Mouse (Mus musculus) heart, embryonic 11.5 days (tissue): ENCODE measurements at regions not wholly inside any gene's neighbourhood (a gene's known extent, or its start where the extent isn't known, plus 50 kb on each side); places are given as distances from the start of the nearest gene placed in this dataset.

Experiments
- ATAC-seq: fragments of 200-750 bp; cut with Nextera tagmentation; replicated peaks from 2 replicates; pipeline ENCODE4 v1.8.0; 2017; ENCODE audit warnings: moderate library complexity; ENCODE audit not compliant: insufficient number of reproducible peaks, low FRiP score, low TSS enrichment
- H3K27ac ChIP-seq: fragments of 300-500 bp; sonication (generic); 2 replicates; pipeline ENCODE4 v1.5.1; 2014; ENCODE audit warnings: mild to moderate bottlenecking, low read depth, low read length
- H3K27me3 ChIP-seq: fragments of 300-500 bp; sonication (generic); 2 replicates; pipeline ENCODE4 v1.6.1; 2014; ENCODE audit warnings: mild to moderate bottlenecking, low read length, mixed read lengths; ENCODE audit not compliant: control insufficient read depth, insufficient read depth
- H3K36me3 ChIP-seq: fragments of 300-500 bp; sonication (generic); 2 replicates; pipeline ENCODE4 v1.6.1; 2014; ENCODE audit warnings: mild to moderate bottlenecking, low read length, moderate library complexity, mixed read lengths; ENCODE audit not compliant: control insufficient read depth, insufficient read depth
- H3K4me1 ChIP-seq: fragments of 300-500 bp; sonication (generic); 2 replicates; pipeline ENCODE4 v1.6.1; 2014; ENCODE audit warnings: low read length; ENCODE audit not compliant: control insufficient read depth, insufficient read depth
- H3K4me2 ChIP-seq: fragments of 300-500 bp; sonication (generic); 2 replicates; pipeline ENCODE4 v1.6.1; 2014; ENCODE audit warnings: mild to moderate bottlenecking, moderate library complexity
- H3K4me3 ChIP-seq: fragments of 300-500 bp; sonication (generic); 2 replicates; pipeline ENCODE4 v1.5.1; 2014; ENCODE audit warnings: low read depth, low read length
- H3K9ac ChIP-seq: fragments of 300-500 bp; sonication (generic); 2 replicates; pipeline ENCODE4 v1.6.1; 2014; ENCODE audit warnings: mild to moderate bottlenecking, low read depth, low read length, moderate library complexity
- H3K9me3 ChIP-seq: fragments of 300-500 bp; sonication (generic); replicated peaks from 2 replicates; pipeline ENCODE4 v1.6.1; 2016; ENCODE audit warnings: low read length; ENCODE audit not compliant: control insufficient read depth
- WGBS: fragments of 180-500 bp; shearing (Covaris S2); extraction: QIAGEN DNeasy Blood & Tissue Kit; methylation state at CpG from one replicate; pipeline ENCODE4 v1.1.7; 2014; ENCODE audit not compliant: insufficient replicate concordance; 5-methylcytosine and 5-hydroxymethylcytosine counted together

DNA sequence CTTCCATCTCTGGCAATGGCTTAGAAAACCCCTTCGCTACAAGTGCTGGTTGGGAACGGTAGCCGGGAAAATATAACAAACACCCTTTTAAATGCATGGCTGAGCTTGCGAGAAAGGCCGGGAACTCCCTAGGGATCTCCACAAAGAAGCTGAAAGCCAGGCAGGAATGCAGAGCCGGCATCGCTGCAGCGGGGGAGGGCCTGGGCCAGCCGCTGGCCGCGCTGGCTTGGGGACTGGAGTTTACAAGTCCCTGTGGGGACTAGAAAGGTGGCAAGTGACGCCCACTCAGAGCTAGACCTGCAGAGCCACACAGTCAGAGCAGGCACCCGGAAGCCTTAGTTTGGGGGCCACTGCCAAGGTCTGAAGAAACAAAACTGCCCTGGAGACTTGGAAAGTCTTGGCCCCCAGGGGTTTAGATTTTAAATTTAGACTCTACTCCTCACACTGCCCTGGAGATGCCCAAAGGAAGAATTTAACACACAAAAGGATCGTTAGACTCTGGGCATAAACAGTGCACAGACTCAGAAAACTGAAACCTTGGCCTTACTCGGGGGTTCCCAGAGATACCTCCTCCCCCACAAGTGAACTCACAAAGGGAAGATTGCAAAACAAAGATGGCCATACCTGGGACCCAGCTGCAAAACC is 59.4 kb downstream of the 1700001O22Rik start:
- Histone ChIP-seq H3K36me3 (0 out of 2 replicates have a peak, but pooled peaks cover 2% of the 10 kb centered on the region), H3K4me2 (peak overlapping the region; percentile 41), H3K4me3 (no peak overlapping the region), H3K9me3 (no peaks in the 10 kb centered on the region), H3K9ac (peak overlapping the region; percentile 66), H3K27ac (peak overlapping the region; percentile 76), H3K4me1 (peaks cover 18% of the 10 kb centered on the region), H3K27me3 (no peaks in the 10 kb centered on the region)
- 5% methylated on average over 15 of the region's 15 CpGs for WGBS
- no peak for ATAC-seq

DNA sequence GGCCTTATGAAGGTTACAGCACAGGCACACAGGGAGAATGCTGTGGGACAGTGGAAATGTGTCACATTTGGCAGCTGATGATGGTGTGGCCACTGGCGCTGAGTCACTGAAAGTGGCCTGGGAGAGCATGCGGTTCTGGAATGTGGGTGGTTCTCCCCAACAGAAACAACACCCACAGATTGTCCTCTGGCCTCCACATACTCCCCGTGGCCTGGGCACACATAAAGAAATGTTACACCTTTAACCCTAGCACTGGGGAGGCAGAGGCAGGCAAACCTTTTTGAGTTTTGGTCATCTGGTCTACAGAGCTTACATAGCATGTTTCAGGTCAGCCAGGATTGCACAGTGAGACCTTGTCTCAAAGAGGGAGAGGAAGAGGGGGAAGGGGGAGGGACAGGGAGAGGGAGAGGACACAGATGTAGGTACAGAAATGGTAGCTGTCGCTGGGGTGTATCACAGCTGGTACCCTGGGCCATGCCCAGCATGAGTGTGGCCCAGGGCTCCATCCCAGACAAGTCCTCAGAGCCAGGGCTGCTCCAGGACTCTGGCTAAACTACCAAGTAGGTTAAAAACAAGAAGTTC is 60.1 kb downstream of the 1700001O22Rik start:
- no peaks in the 10 kb centered on the region for H3K27me3 ChIP-seq
- H3K9ac ChIP-seq: peak overlapping the region; percentile 66; the same call in 1 of the 2 replicates
- H3K4me1 ChIP-seq: peaks cover 18% of the 10 kb centered on the region
- H3K9me3 ChIP-seq: no peaks in the 10 kb centered on the region
- H3K4me2 ChIP-seq: no peak overlapping the region
- no peak overlapping the region for H3K4me3 ChIP-seq
- ATAC-seq: no peak; the same call in 1 of the 2 replicates
- H3K36me3 ChIP-seq: 0 out of 2 replicates have a peak, but pooled peaks cover 2% of the 10 kb centered on the region
- WGBS: 20% methylated on average over 4 of the region's 4 CpGs
- peak overlapping the region; percentile 76 for H3K27ac ChIP-seq

DNA sequence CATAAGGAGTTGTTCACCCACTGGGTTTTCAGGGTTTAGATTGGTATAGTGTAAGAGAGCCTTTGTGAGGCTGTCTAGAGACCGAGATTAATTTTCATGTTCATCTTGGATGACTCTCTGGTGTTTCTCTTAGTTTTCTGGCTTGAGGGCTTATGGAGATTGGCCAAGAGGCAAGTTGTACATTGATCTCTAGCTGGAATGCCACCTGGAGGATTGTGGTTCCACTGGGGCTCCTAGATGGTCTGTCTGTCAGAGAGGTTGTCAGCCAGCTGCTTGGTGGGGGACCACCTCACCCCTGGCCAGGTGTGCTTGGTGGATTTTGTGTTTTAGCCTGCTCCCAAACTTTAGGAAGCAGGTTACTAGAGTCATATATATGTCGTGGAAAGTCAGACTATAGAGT is 62.0 kb downstream of the 1700001O22Rik start:
- Histone ChIP-seq H3K9me3 (no peaks in the 10 kb centered on the region), H3K27me3 (no peaks in the 10 kb centered on the region), H3K9ac (no peak overlapping the region), H3K4me2 (no peak overlapping the region), H3K4me1 (peaks cover 18% of the 10 kb centered on the region), H3K36me3 (0 out of 2 replicates have a peak, but pooled peaks cover 2% of the 10 kb centered on the region), H3K27ac (no peak overlapping the region), H3K4me3 (no peak overlapping the region)
- ATAC-seq: no peak
- 82% methylated on average over 2 of the region's 2 CpGs for WGBS

- Histone ChIP-seq H3K27me3 (no peaks in the 10 kb centered on the region), H3K36me3 (no peaks in the 10 kb centered on the region), H3K27ac (no peak overlapping the region), H3K4me3 (no peak overlapping the region), H3K9me3 (no peaks in the 10 kb centered on the region), H3K9ac (no peak overlapping the region), H3K4me2 (no peak overlapping the region), H3K4me1 (peaks cover 5% of the 10 kb centered on the region; the same call in 1 of the 2 replicates)
- WGBS: 72% methylated on average over 5 of the region's 5 CpGs
- no peak for ATAC-seq
These were observed 65.7 kb downstream of the 1700001O22Rik start for GRCm38 (mm10) chr2:30737759-30738158.

DNA sequence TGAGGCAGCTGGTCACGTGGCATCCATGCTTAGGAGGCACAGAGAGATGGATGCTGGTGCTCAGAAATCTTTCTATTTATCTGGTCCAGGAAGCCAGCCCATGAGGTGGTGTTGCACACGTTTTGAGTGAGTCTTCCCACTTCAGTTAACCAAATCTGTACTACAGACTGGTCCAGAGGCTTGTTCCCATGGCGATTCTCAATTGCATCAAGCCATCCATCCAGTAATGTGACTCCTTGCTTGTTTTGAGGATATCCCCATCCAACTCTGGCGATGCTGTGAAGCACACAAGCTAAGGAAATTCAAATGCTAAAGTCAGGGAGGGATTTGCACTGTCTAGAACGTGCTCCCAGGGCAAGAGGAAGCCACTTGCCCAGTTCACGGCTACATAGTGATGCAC is 66.8 kb downstream of the 1700001O22Rik start:
- H3K4me3 ChIP-seq: no peak overlapping the region
- ATAC-seq: no peak
- no peaks in the 10 kb centered on the region for H3K27me3 ChIP-seq
- no peak overlapping the region for H3K27ac ChIP-seq
- no peaks in the 10 kb centered on the region for H3K36me3 ChIP-seq
- peaks cover 3% of the 10 kb centered on the region; the same call in 1 of the 2 replicates for H3K9me3 ChIP-seq
- H3K4me2 ChIP-seq: no peak overlapping the region
- no peak overlapping the region for H3K9ac ChIP-seq
- peaks cover 5% of the 10 kb centered on the region; the same call in 1 of the 2 replicates for H3K4me1 ChIP-seq
- 60% methylated on average over 6 of the region's 6 CpGs for WGBS

- Histone ChIP-seq H3K27ac (no peak overlapping the region), H3K36me3 (no peaks in the 10 kb centered on the region), H3K4me1 (peaks cover 5% of the 10 kb centered on the region; the same call in 1 of the 2 replicates), H3K4me3 (no peak overlapping the region), H3K9ac (no peak overlapping the region), H3K9me3 (peaks cover 3% of the 10 kb centered on the region; the same call in 1 of the 2 replicates), H3K4me2 (no peak overlapping the region), H3K27me3 (no peaks in the 10 kb centered on the region)
- whole genome bisulfite sequencing: 55% methylated on average over 2 of the region's 2 CpGs
- ATAC-seq: no peak
These were observed 67.2 kb downstream of the 1700001O22Rik start for GRCm38 (mm10) chr2:30736236-30736635.

- Histone ChIP-seq H3K36me3 (no peaks in the 10 kb centered on the region), H3K9ac (no peak overlapping the region), H3K4me2 (no peak overlapping the region), H3K9me3 (peaks cover 3% of the 10 kb centered on the region; the same call in 1 of the 2 replicates), H3K4me3 (no peak overlapping the region), H3K4me1 (peaks cover 5% of the 10 kb centered on the region; the same call in 1 of the 2 replicates), H3K27me3 (no peaks in the 10 kb centered on the region), H3K27ac (no peak overlapping the region)
- ATAC-seq: no peak
- whole genome bisulfite sequencing: 20% methylated on average over 6 of the region's 6 CpGs
These were observed 69.6 kb downstream of the 1700001O22Rik start for GRCm38 (mm10) chr2:30733853-30734252.

DNA sequence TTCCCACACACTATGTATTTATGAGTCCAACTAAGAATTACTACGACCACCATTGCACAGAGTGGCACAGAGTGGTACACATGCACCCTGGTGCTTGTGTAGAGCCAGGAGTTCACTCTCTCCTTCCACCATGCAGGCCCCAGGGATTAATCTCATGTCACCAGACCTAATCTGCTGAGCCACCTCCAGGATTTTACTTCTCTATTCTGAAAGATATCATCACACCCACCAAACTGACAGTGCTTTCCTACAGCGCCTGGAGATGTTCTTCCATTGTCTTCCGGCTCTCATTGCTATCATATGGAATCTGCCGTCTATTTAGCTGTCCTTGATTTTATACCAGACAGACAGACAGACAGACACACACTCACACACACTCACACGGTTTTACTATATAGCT is 71.6 kb downstream of the 1700001O22Rik start:
- no peaks in the 10 kb centered on the region for H3K27me3 ChIP-seq
- 87% methylated on average over 5 of the region's 5 CpGs for WGBS
- H3K4me3 ChIP-seq: no peak overlapping the region
- no peak overlapping the region for H3K27ac ChIP-seq
- H3K4me2 ChIP-seq: no peak overlapping the region
- H3K4me1 ChIP-seq: peaks cover 5% of the 10 kb centered on the region; the same call in 1 of the 2 replicates
- no peaks in the 10 kb centered on the region for H3K36me3 ChIP-seq
- H3K9me3 ChIP-seq: peaks cover 3% of the 10 kb centered on the region; the same call in 1 of the 2 replicates
- H3K9ac ChIP-seq: no peak overlapping the region
- ATAC-seq: no peak
